ENCODE assay signal across 23 mouse cellular contexts in the genomic region with DNA sequence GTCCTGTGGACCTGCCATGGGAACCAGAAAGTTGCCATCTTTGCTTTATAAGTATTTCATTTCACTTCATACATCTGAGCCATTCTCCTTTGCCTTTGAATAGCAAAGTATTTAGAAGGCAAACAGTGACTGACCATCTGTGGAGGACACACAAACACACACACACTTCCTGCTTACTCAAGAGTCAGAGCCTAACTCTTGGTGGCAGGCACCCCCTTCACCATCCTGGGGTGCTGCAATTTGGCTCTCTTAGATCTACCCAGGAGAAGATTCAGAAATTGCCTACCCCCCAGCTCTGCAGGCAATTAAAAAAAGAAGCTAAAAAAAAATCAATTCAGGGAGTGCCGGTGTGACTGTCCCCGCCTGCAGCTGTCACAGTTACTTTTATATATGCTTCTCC. TPM values are rescaled to one million over a fixed set of nuclear protein-coding genes. Genes with fewer than 3 reads are reported as not detected.
"Had no signal": no experiment of that assay in that cellular context is flagged by ENCODE, and none has a peak within 500 bp of the region (broad histone marks: within the 10 kb centered on the region; RNA-seq: fewer than 3 reads in every experiment).

No protein-coding gene starts in this region.

- H3K27me3 ChIP-seq: limb, embryonic 13.5 days; liver, embryonic 15.5 days; megakaryocyte, embryonic 14.5 days; midbrain, embryonic 13.5 days; neural tube, embryonic 12.5 days; stomach, embryonic 15.5 days had no signal

- H3K27ac ChIP-seq: kidney, postnatal 0 days; layer of hippocampus, adult 2 months; limb, embryonic 13.5 days; liver, embryonic 15.5 days; macrophage; midbrain, embryonic 13.5 days; neural tube, embryonic 12.5 days; stomach, embryonic 15.5 days had no signal

- H3K4me3 ChIP-seq: layer of hippocampus, adult 2 months; limb, embryonic 13.5 days; liver, embryonic 15.5 days; megakaryocyte, embryonic 14.5 days; midbrain, embryonic 13.5 days; neural tube, embryonic 12.5 days; stomach, embryonic 15.5 days had no signal

- H3K4me2 ChIP-seq: limb, embryonic 13.5 days; liver, embryonic 11.5 days; liver, embryonic 15.5 days; lung, embryonic 14.5 days; midbrain, embryonic 13.5 days; neural tube, embryonic 12.5 days; stomach, embryonic 15.5 days had no signal

- H3K4me1 ChIP-seq: megakaryocyte, embryonic 14.5 days had no signal

- H3K36me3 ChIP-seq: liver, embryonic 15.5 days; midbrain, embryonic 13.5 days; neural tube, embryonic 12.5 days; stomach, embryonic 15.5 days had no signal

- DNase-seq: kidney, adult 11 months; kidney, adult 9 months; kidney, postnatal 36 days; left cerebral cortex, postnatal 4 days; lung, embryonic 14.5 days; lung, postnatal 14 days; thymus, adult 2 months; thymus, postnatal 36 days had no signal

- H3K9me3 ChIP-seq: limb, embryonic 13.5 days; liver, embryonic 15.5 days; megakaryocyte, embryonic 14.5 days; midbrain, embryonic 13.5 days; neural tube, embryonic 12.5 days; stomach, embryonic 15.5 days had no signal

- H3K9ac ChIP-seq: limb, embryonic 13.5 days; liver, embryonic 15.5 days; lung, embryonic 14.5 days; midbrain, embryonic 13.5 days; neural tube, embryonic 12.5 days; stomach, embryonic 15.5 days had no signal

- ATAC-seq: midbrain, embryonic 13.5 days had no signal

RNA-seq across cellular contexts. Expression of a gene that starts 29.6 kb away (rescaled TPM):
- total RNA-seq: layer of hippocampus, adult 2 months; layer of hippocampus, postnatal 10 days; left cerebral cortex, postnatal 10 days; left cerebral cortex, postnatal 4 days; midbrain, postnatal 0 days; neutrophil, adult 5-6 weeks had no signal
- polyA plus RNA-seq: limb, embryonic 13.5 days; macrophage; midbrain, postnatal 0 days; neural tube, embryonic 12.5 days had no signal

RNA-seq across cellular contexts. Expression of a gene that starts 36.3 kb away (rescaled TPM):
- total RNA-seq: layer of hippocampus, adult 2 months; layer of hippocampus, postnatal 10 days; left cerebral cortex, adult 18-20 months; left cerebral cortex, postnatal 10 days; neutrophil, adult 5-6 weeks had no signal
- polyA plus RNA-seq: macrophage had no signal
